Mouse (Mus musculus) hindbrain, embryonic 16.5 days (tissue): ENCODE measurements around the gene Mylk3. TPM values are rescaled to one million over a fixed set of nuclear protein-coding genes. Genes with fewer than 3 reads are reported as not detected.

ENCODE experiments used
- ATAC-seq: fragments of 200-750 bp; cut with Nextera tagmentation; 2 replicates; pipeline ENCODE4 v1.8.0; 2017; ENCODE audit warnings: moderate TSS enrichment, moderate library complexity
- H3K27ac ChIP-seq: fragments of 300-500 bp; sonication (generic); 2 replicates; pipeline ENCODE4 v1.5.1; 2014; ENCODE audit warnings: low read depth, mild to moderate bottlenecking, control low read depth, low read length, moderate library complexity
- H3K27me3 ChIP-seq: fragments of 300-500 bp; sonication (generic); replicated peaks from 2 replicates; pipeline ENCODE4 v1.6.1; 2014; ENCODE audit warnings: low read length; ENCODE audit not compliant: control insufficient read depth, insufficient read depth
- H3K36me3 ChIP-seq: fragments of 300-500 bp; sonication (generic); 2 replicates; pipeline ENCODE4 v1.6.1; 2014; ENCODE audit warnings: mild to moderate bottlenecking, low read length, moderate library complexity, mixed read lengths; ENCODE audit not compliant: control insufficient read depth, insufficient read depth
- H3K4me1 ChIP-seq: fragments of 300-500 bp; sonication (generic); 2 replicates; pipeline ENCODE4 v1.6.1; 2014; ENCODE audit warnings: low read depth, low read length; ENCODE audit not compliant: control insufficient read depth, insufficient read depth
- H3K4me2 ChIP-seq: fragments of 300-500 bp; sonication (generic); 2 replicates; pipeline ENCODE4 v1.6.1; 2014; ENCODE audit warnings: mild to moderate bottlenecking, low read length, control low read depth, moderate library complexity
- H3K4me3 ChIP-seq: fragments of 300-500 bp; sonication (generic); 2 replicates; pipeline ENCODE4 v1.5.1; 2014; ENCODE audit warnings: mild to moderate bottlenecking, low read length, control low read depth, moderate library complexity
- H3K9ac ChIP-seq: fragments of 300-500 bp; sonication (generic); 2 replicates; pipeline ENCODE4 v1.6.1; 2014; ENCODE audit warnings: low read depth, mild to moderate bottlenecking, control low read depth, low read length, moderate library complexity
- H3K9me3 ChIP-seq: fragments of 300-500 bp; sonication (generic); 2 replicates; pipeline ENCODE4 v1.6.1; 2014; ENCODE audit warnings: mild to moderate bottlenecking, low read length, moderate library complexity; ENCODE audit not compliant: control insufficient read depth
- WGBS: fragments of 180-500 bp; shearing (Covaris S2); extraction: QIAGEN DNeasy Blood & Tissue Kit; methylation state at CpG from one replicate; pipeline ENCODE4 v1.1.7; 2014; 5-methylcytosine and 5-hydroxymethylcytosine counted together
- polyA plus RNA-seq: library from polyadenylated mRNA; unstranded; fragments of >200 nt; fragmentation: Nextera tagmentation; extraction: Ambion mirVana; gene quantifications from 2 replicates; pipeline ENCODE4 v1.2.1, GENCODE M21; 2015

The Mylk3 gene
- polyA plus RNA-seq, 1 experiment from 2014 or later: 0.19 TPM

GRCm38 (mm10) chr8:85313036-85313435 is 73.1 kb downstream of the Mylk3 start:
- Histone ChIP-seq H3K9me3 (no peaks in the 10 kb centered on the region), H3K9ac (no peak overlapping the region), H3K4me3 (no peak overlapping the region), H3K4me1 (no peaks in the 10 kb centered on the region), H3K27me3 (no peaks in the 10 kb centered on the region), H3K36me3 (peaks cover 4% of the 10 kb centered on the region), H3K27ac (no peak overlapping the region), H3K4me2 (no peak overlapping the region)
- ATAC-seq: no peak
- WGBS: 92% methylated on average over 3 of the region's 3 CpGs

DNA sequence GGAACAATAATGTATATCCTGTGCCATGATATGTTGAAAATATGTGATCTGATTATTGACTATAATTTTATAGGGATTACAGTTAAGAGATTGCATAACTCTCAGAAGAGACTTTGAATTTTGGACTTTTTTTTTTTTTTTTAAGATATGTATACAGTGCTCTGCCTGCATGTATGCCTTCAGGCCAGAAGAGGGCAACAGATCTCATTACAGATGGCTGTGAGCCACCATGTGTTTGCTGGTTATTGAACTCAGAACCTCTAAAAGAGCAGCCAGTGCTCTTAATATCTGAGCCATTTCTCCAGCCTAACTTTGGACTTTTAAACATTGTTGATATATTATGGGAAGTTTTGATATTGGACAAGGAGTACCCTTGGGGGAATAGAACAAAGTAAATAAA is 74.4 kb downstream of the Mylk3 start:
- H3K4me3 ChIP-seq: no peak overlapping the region
- no peak overlapping the region for H3K9ac ChIP-seq
- peaks cover 8% of the 10 kb centered on the region for H3K36me3 ChIP-seq
- H3K27ac ChIP-seq: no peak overlapping the region
- no peak overlapping the region for H3K4me2 ChIP-seq
- no peaks in the 10 kb centered on the region for H3K4me1 ChIP-seq
- H3K27me3 ChIP-seq: no peaks in the 10 kb centered on the region
- H3K9me3 ChIP-seq: no peaks in the 10 kb centered on the region
- ATAC-seq: no peak

GRCm38 (mm10) chr8:85308564-85308963 is 77.6 kb downstream of the Mylk3 start:
- H3K36me3 ChIP-seq: peaks cover 12% of the 10 kb centered on the region
- H3K9me3 ChIP-seq: no peaks in the 10 kb centered on the region
- H3K4me1 ChIP-seq: no peaks in the 10 kb centered on the region
- no peak overlapping the region for H3K27ac ChIP-seq
- ATAC-seq: no peak
- no peak overlapping the region for H3K9ac ChIP-seq
- no peak overlapping the region for H3K4me2 ChIP-seq
- no peaks in the 10 kb centered on the region for H3K27me3 ChIP-seq
- H3K4me3 ChIP-seq: no peak overlapping the region
- 98% methylated on average over 2 of the region's 2 CpGs for WGBS

GRCm38 (mm10) chr8:85303531-85303930 is 82.6 kb downstream of the Mylk3 start:
- peaks cover 14% of the 10 kb centered on the region for H3K36me3 ChIP-seq
- 84% methylated on average over 5 of the region's 5 CpGs for WGBS

GRCm38 (mm10) chr8:85302931-85303330 is 83.2 kb downstream of the Mylk3 start:
- peaks cover 17% of the 10 kb centered on the region for H3K4me1 ChIP-seq
- WGBS: 85% methylated on average over 3 of the region's 3 CpGs
- no peak for ATAC-seq
- H3K9ac ChIP-seq: no peak overlapping the region
- no peaks in the 10 kb centered on the region for H3K9me3 ChIP-seq
- peaks cover 12% of the 10 kb centered on the region for H3K36me3 ChIP-seq
- H3K27me3 ChIP-seq: no peaks in the 10 kb centered on the region
- H3K27ac ChIP-seq: no peak overlapping the region
- no peak overlapping the region for H3K4me2 ChIP-seq
- no peak overlapping the region for H3K4me3 ChIP-seq

More at GRCm38 (mm10) chr8:85303531-85303930, 82.6 kb downstream of the Mylk3 start:
- H3K9me3 ChIP-seq: no peaks in the 10 kb centered on the region
- peaks cover 13% of the 10 kb centered on the region for H3K4me1 ChIP-seq
- no peak overlapping the region for H3K27ac ChIP-seq
- no peak overlapping the region for H3K9ac ChIP-seq
- no peak for ATAC-seq
- no peak overlapping the region for H3K4me3 ChIP-seq
- H3K27me3 ChIP-seq: no peaks in the 10 kb centered on the region
- no peak overlapping the region for H3K4me2 ChIP-seq

- 46% methylated on average over 1 of the region's 1 CpGs for WGBS
- Histone ChIP-seq H3K9me3 (no peaks in the 10 kb centered on the region), H3K27me3 (no peaks in the 10 kb centered on the region), H3K36me3 (peaks cover 8% of the 10 kb centered on the region; the same call in 1 of the 2 replicates), H3K4me2 (no peak overlapping the region), H3K4me1 (peaks cover 27% of the 10 kb centered on the region), H3K27ac (no peak overlapping the region), H3K4me3 (no peak overlapping the region), H3K9ac (no peak overlapping the region)
- ATAC-seq: no peak
Observed at GRCm38 (mm10) chr8:85301941-85302340, 84.2 kb downstream of the Mylk3 start.

- H3K9me3 ChIP-seq: no peaks in the 10 kb centered on the region
- peak; percentile 99 for ATAC-seq
- H3K4me3 ChIP-seq: peak within 1 kb of the TSS; percentile 88
- peak within 1 kb of the TSS; percentile 97 for H3K27ac ChIP-seq
- H3K4me2 ChIP-seq: peak within 1 kb of the TSS; percentile 81
- peaks cover 27% of the 10 kb centered on the region for H3K4me1 ChIP-seq
- peak within 1 kb of the TSS; percentile 88 for H3K9ac ChIP-seq
- under 1% methylated on average over 59 of the region's 63 CpGs for WGBS
- peaks cover 6% of the 10 kb centered on the region; the same call in 1 of the 2 replicates for H3K36me3 ChIP-seq
- no peaks in the 10 kb centered on the region for H3K27me3 ChIP-seq
Observed at GRCm38 (mm10) chr8:85299434-85300077, 86.6 kb downstream of the Mylk3 start, which contains the start of the genes Orc6 and Vps35. Gene Orc6 (plus strand): TSS chr8:85299632. Gene Vps35 (minus strand): TSS chr8:85299802.

DNA sequence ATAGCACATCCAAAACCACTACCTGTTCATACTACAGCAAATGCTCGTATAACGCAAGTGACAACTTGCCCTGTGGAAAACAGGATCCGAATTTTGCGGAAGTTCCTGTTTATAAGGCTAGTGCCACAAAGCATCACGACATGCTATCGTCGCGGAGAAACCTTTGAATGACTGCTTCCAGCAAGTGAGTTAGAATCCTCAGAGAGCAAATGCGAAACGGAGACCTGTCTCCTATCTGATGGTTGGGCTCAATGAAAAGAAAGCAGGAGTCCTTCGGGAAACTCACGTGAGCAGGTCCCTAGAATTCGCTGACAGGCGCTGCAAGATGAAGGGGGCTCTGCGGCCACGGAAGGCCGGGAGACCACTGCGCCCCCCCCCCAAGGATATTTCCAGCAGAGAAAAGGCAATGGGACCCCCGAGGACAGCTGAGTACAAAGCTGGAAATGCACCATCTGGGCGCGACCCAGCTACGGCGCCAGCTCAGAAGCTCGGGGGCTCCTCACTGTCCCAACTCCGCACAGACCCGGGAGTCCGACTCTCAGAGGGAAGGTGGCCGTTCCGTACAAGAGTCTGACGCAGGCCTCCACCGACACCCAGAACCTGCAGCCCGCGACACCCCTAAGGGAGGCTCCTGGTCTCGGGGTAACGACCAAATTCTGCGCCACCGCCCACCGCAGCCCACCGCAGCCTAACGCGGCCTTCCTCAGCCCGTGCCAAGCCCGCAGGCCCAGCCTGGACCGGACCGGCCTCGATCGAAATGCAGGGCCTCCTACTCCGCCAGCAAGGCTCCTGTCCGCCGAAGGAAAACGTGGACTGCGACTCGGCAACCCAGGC is 87.3 kb downstream of the Mylk3 start:
- Histone ChIP-seq H3K4me1 (peaks cover 27% of the 10 kb centered on the region), H3K36me3 (peaks cover 8% of the 10 kb centered on the region; the same call in 1 of the 2 replicates), H3K4me2 (peak overlapping the region; percentile 81), H3K9ac (peak overlapping the region; percentile 88), H3K9me3 (no peaks in the 10 kb centered on the region), H3K4me3 (peak overlapping the region; percentile 88), H3K27me3 (no peaks in the 10 kb centered on the region), H3K27ac (peak overlapping the region; percentile 97)
- under 1% methylated on average over 48 of the region's 53 CpGs for WGBS
- ATAC-seq: peak; percentile 57

- H3K36me3 ChIP-seq: peaks cover 27% of the 10 kb centered on the region
Observed at GRCm38 (mm10) chr8:85286846-85287245, 99.3 kb downstream of the Mylk3 start.

More at GRCm38 (mm10) chr8:85286846-85287245, 99.3 kb downstream of the Mylk3 start:
- H3K9me3 ChIP-seq: no peaks in the 10 kb centered on the region
- H3K4me3 ChIP-seq: no peak overlapping the region
- H3K27me3 ChIP-seq: no peaks in the 10 kb centered on the region
- H3K9ac ChIP-seq: no peak overlapping the region
- H3K27ac ChIP-seq: no peak overlapping the region
- WGBS: 93% methylated on average over 1 of the region's 1 CpGs
- ATAC-seq: no peak
- H3K4me1 ChIP-seq: no peaks in the 10 kb centered on the region
- no peak overlapping the region for H3K4me2 ChIP-seq
